Mouse (Mus musculus) intestine, postnatal 0 days (tissue): ENCODE results near the gene Banf1. TPM values are rescaled to one million over a fixed set of nuclear protein-coding genes. Genes with fewer than 3 reads are reported as not detected.

Source experiments
- ATAC-seq: fragments of 200-750 bp; cut with Nextera tagmentation; 2 replicates; pipeline ENCODE4 v1.8.0; 2017; ENCODE audit warnings: mild to moderate bottlenecking, moderate TSS enrichment, moderate library complexity
- H3K27ac ChIP-seq: fragments of 300-500 bp; sonication (generic); 2 replicates; pipeline ENCODE4 v1.5.1; 2014; ENCODE audit warnings: mild to moderate bottlenecking, low read depth, low read length, moderate library complexity
- H3K27me3 ChIP-seq: fragments of 300-500 bp; sonication (generic); replicated peaks from 2 replicates; pipeline ENCODE4 v1.6.1; 2014; ENCODE audit warnings: low read length, mixed read lengths; ENCODE audit not compliant: control insufficient read depth, insufficient read depth
- H3K36me3 ChIP-seq: fragments of 300-500 bp; sonication (generic); 2 replicates; pipeline ENCODE4 v1.6.1; 2014; ENCODE audit warnings: mild to moderate bottlenecking, moderate library complexity; ENCODE audit not compliant: control insufficient read depth, insufficient read depth
- H3K4me1 ChIP-seq: fragments of 300-500 bp; sonication (generic); replicated peaks from 2 replicates; pipeline ENCODE4 v1.6.1; 2014; ENCODE audit warnings: antibody characterized with exemption, low read length, mixed read lengths; ENCODE audit not compliant: control insufficient read depth, insufficient read depth
- H3K4me2 ChIP-seq: fragments of 300-500 bp; sonication (generic); replicated peaks from 2 replicates; pipeline ENCODE4 v1.6.1; 2014; ENCODE audit warnings: low read depth, mild to moderate bottlenecking, moderate library complexity
- H3K4me3 ChIP-seq: fragments of 300-500 bp; sonication (generic); 2 replicates; pipeline ENCODE4 v1.5.1; 2014; ENCODE audit warnings: low read depth, low read length
- H3K9ac ChIP-seq: fragments of 300-500 bp; sonication (generic); 2 replicates; pipeline ENCODE4 v1.6.1; 2014; ENCODE audit warnings: mild to moderate bottlenecking, low read depth, low read length
- H3K9me3 ChIP-seq: fragments of 300-500 bp; sonication (generic); 2 replicates; pipeline ENCODE4 v1.6.1; 2016; ENCODE audit warnings: mixed run types; ENCODE audit not compliant: control insufficient read depth
- CTCF ChIP-seq: sonication (generic); IDR thresholded peaks from 2 replicates; pipeline ENCODE4 v1.5.1; 2016; ENCODE audit warnings: low read depth, mild to moderate bottlenecking, control low read depth, antibody characterized with exemption, moderate library complexity
- WGBS: fragments of 180-500 bp; shearing (Covaris S2); extraction: QIAGEN DNeasy Blood & Tissue Kit; methylation state at CpG from one replicate; pipeline ENCODE4 v1.1.7; 2014; 5-methylcytosine and 5-hydroxymethylcytosine counted together
- polyA plus RNA-seq: library from polyadenylated mRNA; unstranded; fragments of >200 nt; fragmentation: Nextera tagmentation; extraction: Ambion mirVana; gene quantifications from 2 replicates; pipeline ENCODE4 v1.2.1, GENCODE M21; 2015

Banf1 gene
- 309 and 329 TPM in 2 replicates for polyA plus RNA-seq

GRCm38 (mm10) chr19:5367053-5367359, at the start of gene Banf1:
Gene Banf1 (minus strand): TSS chr19:5367168.
- H3K4me1 ChIP-seq = peaks cover 6% of the 10 kb centered on the region; the same call in 1 of the 2 replicates
- ATAC-seq = peak; percentile 2; the same call in 1 of the 2 replicates
- no peaks in the 10 kb centered on the region for H3K27me3 ChIP-seq
- H3K9ac ChIP-seq = peak within 1 kb of the TSS; percentile 84
- peak within 1 kb of the TSS; percentile 89 for H3K4me2 ChIP-seq
- WGBS = 0% methylated on average over 33 of the region's 33 CpGs
- peak within 1 kb of the TSS; percentile 97 for H3K27ac ChIP-seq
- no peaks in the 10 kb centered on the region for H3K9me3 ChIP-seq
- peaks cover 46% of the 10 kb centered on the region for H3K36me3 ChIP-seq
- no peak for TF ChIP-seq CTCF
- peak within 1 kb of the TSS; percentile 95 for H3K4me3 ChIP-seq

GRCm38 (mm10) chr19:5414534-5414957, 47.6 kb upstream of the Banf1 start:
- 74% methylated on average over 2 of the region's 2 CpGs for WGBS
- Histone ChIP-seq H3K27me3 (no peaks in the 10 kb centered on the region), H3K27ac (no peak overlapping the region), H3K36me3 (peaks cover 11% of the 10 kb centered on the region; the same call in 1 of the 2 replicates), H3K4me3 (no peak overlapping the region), H3K9ac (no peak overlapping the region), H3K4me2 (no peak overlapping the region), H3K4me1 (no peaks in the 10 kb centered on the region), H3K9me3 (no peaks in the 10 kb centered on the region)
- ATAC-seq = no peak
- no peak for TF ChIP-seq CTCF

- H3K27me3 ChIP-seq = no peaks in the 10 kb centered on the region
- H3K9me3 ChIP-seq = no peaks in the 10 kb centered on the region
- ATAC-seq = no peak
- no peak for TF ChIP-seq CTCF
- H3K9ac ChIP-seq = no peak overlapping the region
- H3K4me1 ChIP-seq = no peaks in the 10 kb centered on the region
- H3K27ac ChIP-seq = no peak overlapping the region
- H3K36me3 ChIP-seq = 0 out of 2 replicates have a peak, but pooled peaks cover 9% of the 10 kb centered on the region
- no peak overlapping the region for H3K4me3 ChIP-seq
- WGBS = 81% methylated on average over 4 of the region's 4 CpGs
- no peak overlapping the region for H3K4me2 ChIP-seq
These were observed 46.9 kb upstream of the Banf1 start for GRCm38 (mm10) chr19:5413840-5414239.

- no peaks in the 10 kb centered on the region for H3K4me1 ChIP-seq
- no peak for ATAC-seq
- H3K36me3 ChIP-seq = no peaks in the 10 kb centered on the region
- 72% methylated on average over 5 of the region's 5 CpGs for WGBS
- H3K4me3 ChIP-seq = no peak overlapping the region
- H3K27ac ChIP-seq = no peak overlapping the region
- TF ChIP-seq CTCF = no peak
- no peaks in the 10 kb centered on the region for H3K27me3 ChIP-seq
- no peak overlapping the region for H3K4me2 ChIP-seq
- H3K9ac ChIP-seq = no peak overlapping the region
- no peaks in the 10 kb centered on the region for H3K9me3 ChIP-seq
These were observed 45.0 kb upstream of the Banf1 start for GRCm38 (mm10) chr19:5411961-5412360.

- no peaks in the 10 kb centered on the region for H3K4me1 ChIP-seq
- ATAC-seq = no peak
- H3K4me2 ChIP-seq = no peak overlapping the region
- no peak overlapping the region for H3K9ac ChIP-seq
- no peaks in the 10 kb centered on the region for H3K9me3 ChIP-seq
- H3K27ac ChIP-seq = no peak overlapping the region
- WGBS = 88% methylated on average over 5 of the region's 5 CpGs
- no peaks in the 10 kb centered on the region for H3K27me3 ChIP-seq
- H3K4me3 ChIP-seq = no peak overlapping the region
- no peak for TF ChIP-seq CTCF
- H3K36me3 ChIP-seq = no peaks in the 10 kb centered on the region
These were observed 43.7 kb upstream of the Banf1 start for GRCm38 (mm10) chr19:5410641-5411040.

- no peak for ATAC-seq
- H3K36me3 ChIP-seq = no peaks in the 10 kb centered on the region
- H3K27me3 ChIP-seq = no peaks in the 10 kb centered on the region
- no peaks in the 10 kb centered on the region for H3K4me1 ChIP-seq
- no peak overlapping the region for H3K4me2 ChIP-seq
- TF ChIP-seq CTCF = no peak
- H3K27ac ChIP-seq = no peak overlapping the region
- H3K4me3 ChIP-seq = no peak overlapping the region
- H3K9ac ChIP-seq = no peak overlapping the region
- 77% methylated on average over 5 of the region's 5 CpGs for WGBS
- no peaks in the 10 kb centered on the region for H3K9me3 ChIP-seq
These were observed 42.1 kb upstream of the Banf1 start for GRCm38 (mm10) chr19:5409068-5409467.
